Mouse (Mus musculus) brain, embryonic 14.5 days (tissue): ENCODE results near the gene Gpkow. TPM values are rescaled to one million over a fixed set of nuclear protein-coding genes. Genes with fewer than 3 reads are reported as not detected.

Experiments
- DNase-seq: peaks from one replicate; pipeline ENCODE4 v3.0.0-alpha.2; 2011; ENCODE audit warnings: low read depth
- CTCF ChIP-seq: fragments of 200-500 bp; IDR thresholded peaks from 2 replicates; pipeline ENCODE4 v1.5.1; 2012; ENCODE audit warnings: inconsistent platforms, mild to moderate bottlenecking, moderate library complexity, borderline replicate concordance; ENCODE audit not compliant: insufficient read depth, insufficient read length; ENCODE audit errors: extremely low read depth
- POLR2A ChIP-seq: fragments of 200-500 bp; IDR thresholded peaks from 2 replicates; pipeline ENCODE4 v1.6.1; 2012; ENCODE audit warnings: mild to moderate bottlenecking, inconsistent platforms, borderline replicate concordance; ENCODE audit not compliant: poor library complexity, insufficient read depth, insufficient read length, severe bottlenecking; ENCODE audit errors: extremely low read depth
- polyA plus RNA-seq: library from polyadenylated mRNA; depleted of rRNA; stranded (reverse); fragments of >200 nt; gene quantifications from 2 replicates; pipeline ENCODE4 v1.2.3, GENCODE M21; 2012

The Gpkow gene
- polyA plus RNA-seq, 1 experiment: 28.2 TPM

DNA sequence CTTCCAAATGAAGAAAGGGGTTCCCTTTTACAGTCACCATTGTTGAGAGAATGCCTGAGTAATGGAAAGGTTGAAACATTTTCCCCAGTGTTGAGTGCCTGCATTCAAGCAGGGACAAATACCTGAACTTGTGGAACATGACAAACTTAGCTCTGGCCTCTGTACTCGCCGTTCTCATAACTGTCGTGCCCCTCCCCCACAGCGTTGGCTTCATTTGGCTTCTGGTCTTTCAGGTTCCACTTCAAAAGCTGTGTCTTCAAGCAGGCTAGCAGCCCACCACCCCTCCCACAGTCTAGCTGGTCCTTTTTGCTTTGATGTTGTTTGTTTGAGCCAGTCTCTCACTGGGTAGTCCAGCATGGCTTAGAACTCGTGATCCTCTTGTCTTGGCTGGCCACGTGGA lies 24.2 kb upstream of the Gpkow start:
- no peak for TF ChIP-seq CTCF
- TF ChIP-seq POLR2A: no peak

DNA sequence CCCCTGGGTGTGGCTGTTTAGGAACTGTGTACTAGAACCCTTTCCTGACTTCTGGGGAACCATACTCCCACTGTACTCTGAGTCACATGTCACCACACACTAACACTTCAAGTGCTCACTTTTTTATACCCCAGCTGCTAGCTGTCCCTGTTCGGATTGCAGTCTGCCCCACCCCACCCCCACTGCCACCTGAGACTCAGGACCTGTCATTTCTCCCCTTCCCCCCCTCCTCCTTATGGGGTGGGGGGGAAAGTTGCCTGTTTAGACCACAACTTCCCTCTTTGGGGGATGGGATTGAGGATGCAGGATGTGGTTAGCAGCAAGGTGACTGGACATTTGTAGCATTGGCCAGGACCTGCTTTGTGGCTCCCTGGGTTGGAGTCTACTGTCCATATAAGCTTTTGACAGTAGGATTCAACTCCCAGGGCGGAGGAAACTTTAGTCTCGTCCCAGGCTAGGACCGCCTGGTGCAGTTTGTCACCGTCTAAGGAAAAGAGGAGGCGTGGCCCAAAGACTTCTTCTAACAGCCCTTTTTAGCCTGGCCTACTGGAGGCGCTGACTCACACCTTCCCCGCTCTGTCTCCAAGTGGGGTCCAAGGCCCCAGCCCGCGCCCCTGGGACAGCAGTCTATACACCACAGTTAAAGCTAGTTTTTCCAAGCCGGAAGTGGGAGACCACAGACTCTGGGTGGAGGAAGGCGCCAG lies 23.2 kb upstream of the Gpkow start:
- TF ChIP-seq POLR2A: no peak
- TF ChIP-seq CTCF: no peak
- DNase-seq: no peak

More for the DNA sequence above, 24.2 kb upstream of the Gpkow start:
- DNase-seq: no peak

DNA sequence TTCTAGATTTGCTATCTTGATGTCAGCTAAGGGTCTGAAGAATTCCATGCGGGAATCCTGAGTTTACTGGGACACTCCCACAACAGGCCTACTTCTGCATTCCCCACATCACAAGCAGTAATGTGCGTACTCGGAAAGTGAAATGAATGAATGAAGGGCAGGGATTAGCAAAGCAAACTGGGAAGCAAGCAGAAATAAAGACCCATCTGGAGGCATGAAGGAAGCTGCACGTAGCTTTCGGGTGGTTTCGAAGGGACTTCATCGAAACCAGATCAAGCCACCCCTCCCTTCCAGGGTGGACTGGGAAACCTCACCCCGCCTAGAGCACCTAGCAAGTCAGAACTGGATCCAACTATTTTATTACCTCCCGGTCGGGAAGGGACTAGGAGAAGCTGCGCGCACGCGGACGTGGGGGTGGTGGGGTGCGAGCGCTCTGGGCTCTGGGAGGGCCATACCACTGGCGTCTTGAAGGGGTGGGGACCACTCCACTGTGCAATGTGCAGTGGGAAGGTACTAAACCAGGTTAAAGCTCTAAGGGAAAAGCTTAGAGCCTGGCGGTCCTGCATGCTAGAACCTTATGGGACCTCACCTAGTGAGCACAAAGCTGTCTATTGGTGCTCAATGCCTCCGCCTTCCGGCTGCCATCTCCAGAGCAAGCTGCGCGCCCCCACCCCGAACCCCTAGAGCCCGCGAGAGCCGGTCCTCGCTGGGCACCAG lies 22.5 kb upstream of the Gpkow start:
- peak; percentile 25 for DNase-seq
- TF ChIP-seq CTCF (no peak), POLR2A (no peak)

DNA sequence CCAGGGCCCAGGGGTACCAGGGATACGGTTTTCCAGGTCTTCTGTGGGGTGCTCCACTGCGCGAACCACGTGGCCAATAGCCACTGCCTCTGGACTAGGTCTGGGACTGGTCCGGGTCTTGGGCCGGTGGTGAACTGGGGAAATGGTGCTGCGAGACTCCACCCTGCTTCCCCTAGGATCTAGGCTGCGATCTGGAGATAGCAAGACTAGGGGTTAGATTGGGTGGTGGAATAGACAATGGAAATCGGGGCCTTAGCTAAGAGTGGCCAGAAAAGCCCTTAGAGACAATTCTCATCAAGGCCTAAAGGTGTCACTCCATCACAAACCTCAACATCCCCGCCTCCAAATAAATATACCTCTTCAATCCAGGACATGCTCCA lies 21.9 kb upstream of the Gpkow start:
- no peak for DNase-seq
- TF ChIP-seq POLR2A (no peak), CTCF (no peak)

DNA sequence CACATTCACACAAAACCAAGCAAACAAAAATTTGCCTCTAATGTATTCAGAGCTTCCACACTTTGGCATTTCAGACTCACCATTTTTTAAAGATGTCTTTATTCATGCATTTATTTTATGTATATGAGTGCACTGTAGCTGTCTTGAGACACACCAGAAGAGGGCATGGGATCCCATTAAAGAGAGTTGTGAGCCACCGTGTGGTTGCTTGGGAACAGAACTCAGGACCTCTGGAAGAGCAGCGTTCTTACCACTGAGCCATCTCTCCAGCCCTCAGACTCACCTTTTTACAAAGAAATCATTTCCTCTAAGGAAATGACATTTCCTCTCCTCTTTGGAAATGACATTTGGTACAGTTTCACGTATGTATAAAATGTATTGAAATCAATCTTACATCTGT lies 17.9 kb upstream of the Gpkow start:
- no peak for DNase-seq
- TF ChIP-seq CTCF: no peak
- no peak for TF ChIP-seq POLR2A

DNA sequence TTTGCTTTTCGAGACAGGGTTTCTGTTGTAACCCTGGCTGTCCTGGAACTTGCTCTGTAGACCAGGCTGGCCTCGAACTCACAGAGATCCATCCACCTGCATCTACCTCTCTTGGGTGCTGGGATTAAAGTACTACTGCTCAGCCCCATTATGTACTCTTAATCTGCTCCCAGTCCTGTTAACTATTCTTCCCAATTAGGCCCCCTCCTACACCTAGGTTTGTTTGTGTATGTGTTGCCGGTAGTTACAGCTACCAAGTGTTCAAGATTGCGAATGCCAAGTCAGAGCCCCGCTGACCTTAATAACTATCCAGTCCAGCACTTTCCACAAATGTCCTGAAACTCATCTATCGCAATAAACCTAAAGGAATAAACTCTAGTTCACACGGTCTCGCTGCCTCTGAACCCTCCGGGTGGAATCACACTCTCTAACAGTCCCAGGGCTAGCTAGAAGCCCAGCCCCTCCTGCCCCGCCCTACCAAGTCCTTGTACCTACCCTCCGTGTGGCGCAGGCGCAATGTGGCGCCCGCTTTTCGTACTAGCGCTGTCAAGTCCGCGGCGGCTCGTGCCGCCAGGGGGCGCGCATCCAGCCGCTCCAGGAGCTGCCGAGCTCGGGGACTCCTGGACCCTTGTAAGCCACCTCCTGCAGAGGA lies 17.4 kb upstream of the Gpkow start:
- peak; percentile 74 for TF ChIP-seq CTCF
- no peak for TF ChIP-seq POLR2A
- DNase-seq: peak; percentile 95

DNA sequence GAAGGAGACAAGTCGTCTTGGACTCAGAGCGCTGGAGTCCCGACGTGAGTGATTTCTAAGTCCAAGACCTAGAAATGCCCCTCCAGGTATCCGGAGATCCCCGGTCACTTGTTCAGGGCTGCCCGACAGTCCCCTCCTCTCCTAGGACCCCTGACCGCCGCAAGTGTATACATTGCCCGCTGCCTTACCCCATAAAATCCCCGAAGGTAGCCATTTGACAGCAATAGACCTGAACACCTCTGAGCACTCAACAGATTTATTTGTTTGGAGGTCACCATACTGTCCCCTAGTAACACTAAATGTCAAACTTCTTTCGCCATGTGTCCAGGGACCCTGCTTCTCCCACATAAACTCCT lies 16.9 kb upstream of the Gpkow start:
- no peak for DNase-seq
- TF ChIP-seq CTCF (no peak), POLR2A (no peak)

DNA sequence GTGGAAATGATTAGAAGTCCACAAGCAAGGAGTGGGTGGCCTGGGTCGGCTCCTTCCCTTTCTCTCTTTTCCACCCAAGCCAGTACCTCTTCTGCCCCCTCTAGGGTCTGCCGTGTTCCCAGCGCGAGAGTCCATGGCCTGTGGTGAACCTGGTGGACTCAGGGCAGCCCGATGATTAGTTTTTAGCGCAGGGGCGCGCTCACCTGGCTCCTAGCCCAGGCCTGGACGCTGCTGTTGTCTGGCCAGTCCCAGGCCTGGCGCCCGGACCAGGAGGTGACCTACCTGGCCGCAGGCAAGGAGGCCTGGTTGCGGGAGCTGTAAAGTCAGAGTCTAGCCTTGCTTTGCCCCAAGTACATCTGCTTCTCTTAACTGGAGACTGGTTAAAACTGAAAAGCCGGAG lies 16.1 kb upstream of the Gpkow start, which contains the start of gene Magix:
TSS of gene Magix (minus strand) at position 388 of the 400 bp plus-strand sequence.
- TF ChIP-seq POLR2A (no peak), CTCF (no peak)
- DNase-seq: no peak

DNA sequence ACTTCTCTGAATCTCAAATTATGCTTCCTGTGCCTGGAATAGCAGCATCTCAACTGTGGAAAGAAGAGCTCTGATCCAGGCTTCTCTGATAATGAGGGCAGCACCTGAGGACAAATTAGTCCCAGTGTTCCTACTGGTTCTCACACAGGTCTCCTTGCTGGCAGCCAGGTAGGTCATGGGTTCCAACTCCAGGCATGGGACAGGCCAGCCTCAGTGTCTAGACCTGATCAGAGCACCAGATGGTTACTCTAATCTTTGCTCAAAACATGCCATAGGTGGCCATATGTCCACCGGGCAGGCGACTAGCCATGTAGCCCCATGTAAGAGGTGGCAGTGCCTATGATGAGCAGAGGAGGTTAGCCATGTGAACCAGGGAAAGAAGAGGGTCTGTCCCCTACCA lies 8.6 kb upstream of the Gpkow start:
- TF ChIP-seq CTCF (no peak), POLR2A (no peak)
- no peak for DNase-seq

DNA sequence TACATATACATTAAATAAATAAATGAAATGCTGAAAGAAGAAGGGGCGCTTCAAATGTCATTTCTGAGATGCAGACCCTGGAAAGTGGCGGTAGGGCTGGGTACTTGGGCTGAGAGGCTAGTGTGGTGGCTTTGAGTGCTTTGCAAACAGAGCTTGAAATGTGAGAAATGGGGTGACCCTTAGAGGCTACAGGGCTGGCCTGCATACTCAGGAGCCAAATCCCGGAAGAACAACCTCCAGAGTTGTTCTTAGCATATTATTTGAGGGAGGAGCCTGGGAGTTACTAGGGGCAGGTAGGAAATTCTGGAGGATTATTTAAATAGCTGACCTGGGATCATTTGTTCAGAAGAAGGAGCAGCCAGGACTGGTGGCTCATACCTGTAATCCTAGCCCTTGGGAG lies 6.4 kb upstream of the Gpkow start:
- no peak for TF ChIP-seq POLR2A
- no peak for TF ChIP-seq CTCF
- no peak for DNase-seq

DNA sequence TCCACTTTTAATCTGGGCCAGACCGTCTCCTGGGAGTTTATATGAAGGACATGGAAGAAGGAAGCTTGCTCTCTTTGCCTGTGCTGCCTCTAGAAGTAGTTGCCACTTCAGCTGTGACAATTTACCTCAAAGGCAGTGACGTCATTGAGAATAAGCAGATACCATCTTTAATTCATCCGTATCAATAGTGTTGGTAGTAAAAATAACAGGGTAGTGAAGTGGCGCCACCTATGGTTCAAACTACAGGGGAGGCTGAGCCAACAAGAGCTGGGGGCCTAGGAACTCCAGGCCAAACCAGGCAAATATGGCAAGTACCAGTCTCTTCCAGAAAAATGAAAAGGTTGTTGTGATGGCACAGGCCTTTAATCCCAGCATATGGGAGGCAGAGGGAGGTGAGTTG lies 4.1 kb upstream of the Gpkow start:
- DNase-seq: peak; percentile 36
- TF ChIP-seq POLR2A: no peak
- no peak for TF ChIP-seq CTCF
